Mouse (Mus musculus) liver, adult 2 months (tissue): ENCODE measurements at regions not wholly inside any gene's neighbourhood (a gene's known extent, or its start where the extent isn't known, plus 50 kb on each side); places are given as distances from the start of the nearest gene placed in this dataset.

Source experiments
- DNase-seq: peaks from one replicate; pipeline ENCODE4 v3.0.0-alpha.2; 2011; ENCODE audit warnings: low read depth, low spot score; ENCODE audit errors: extremely low read depth
- H3K27ac ChIP-seq: fragments of 200-500 bp; replicated peaks from 2 replicates; pipeline ENCODE4 v1.5.1; 2012; ENCODE audit warnings: low read depth, mild to moderate bottlenecking, control low read depth, inconsistent platforms, low read length; ENCODE audit not compliant: insufficient read depth
- H3K27me3 ChIP-seq: fragments of 200-500 bp; 2 replicates; pipeline ENCODE4 v1.6.1; 2012; ENCODE audit warnings: mild to moderate bottlenecking, moderate library complexity, low read length, inconsistent platforms; ENCODE audit not compliant: control insufficient read depth, insufficient read depth
- H3K36me3 ChIP-seq: fragments of 200-500 bp; 2 replicates; pipeline ENCODE4 v1.6.1; 2012; ENCODE audit warnings: low read length, inconsistent platforms; ENCODE audit not compliant: control insufficient read depth, insufficient read depth
- H3K4me1 ChIP-seq: fragments of 200-500 bp; 2 replicates; pipeline ENCODE4 v1.6.1; 2011; ENCODE audit warnings: low read length; ENCODE audit not compliant: control insufficient read depth, insufficient read depth
- H3K4me3 ChIP-seq: fragments of 200-500 bp; 2 replicates; pipeline ENCODE4 v1.5.1; 2011; ENCODE audit warnings: low read depth, mild to moderate bottlenecking, control low read depth, low read length, moderate library complexity; ENCODE audit not compliant: insufficient read depth
- H3K79me2 ChIP-seq: fragments of 200-500 bp; 2 replicates; pipeline ENCODE4 v1.6.1; 2012; ENCODE audit warnings: inconsistent platforms, mild to moderate bottlenecking, low read length, moderate library complexity; ENCODE audit not compliant: control insufficient read depth, insufficient read depth
- H3K9ac ChIP-seq: fragments of 200-500 bp; 2 replicates; pipeline ENCODE4 v1.6.1; 2012; ENCODE audit warnings: low read depth, mild to moderate bottlenecking, control low read depth, inconsistent platforms, low read length
- CTCF ChIP-seq: fragments of 200-500 bp; IDR thresholded peaks from 2 replicates; pipeline ENCODE4 v1.5.1; 2011; ENCODE audit warnings: low read depth, low read length, control low read depth
- POLR2A ChIP-seq: fragments of 200-500 bp; IDR thresholded peaks from 2 replicates; pipeline ENCODE4 v1.6.1; 2011; ENCODE audit warnings: low read length, control low read depth; ENCODE audit not compliant: insufficient read depth; ENCODE audit errors: extremely low read depth
- WGBS: fragments of 180-500 bp; shearing (Covaris S2); methylation state at CpG from one replicate; pipeline ENCODE4 v1.1.7; 2018; 5-methylcytosine and 5-hydroxymethylcytosine counted together

GRCm38 (mm10) chr6:18934362-18934761 lies 68.2 kb downstream of the Ankrd7 start:
- Histone ChIP-seq H3K79me2 (no peaks in the 10 kb centered on the region), H3K9ac (no peak overlapping the region), H3K27ac (no peak overlapping the region), H3K4me3 (no peak overlapping the region), H3K27me3 (no peaks in the 10 kb centered on the region), H3K4me1 (no peaks in the 10 kb centered on the region), H3K36me3 (no peaks in the 10 kb centered on the region)
- WGBS: 77% methylated on average over 7 of the region's 7 CpGs
- TF ChIP-seq POLR2A (no peak), CTCF (no peak)
- DNase-seq: no peak

- H3K4me1 ChIP-seq: no peaks in the 10 kb centered on the region
- DNase-seq: peak; percentile 6
- H3K4me3 ChIP-seq: no peak overlapping the region
- no peak for TF ChIP-seq POLR2A
- no peak for TF ChIP-seq CTCF
- no peak overlapping the region for H3K27ac ChIP-seq
- no peak overlapping the region for H3K9ac ChIP-seq
- H3K36me3 ChIP-seq: no peaks in the 10 kb centered on the region
- no peaks in the 10 kb centered on the region for H3K79me2 ChIP-seq
- no peaks in the 10 kb centered on the region for H3K27me3 ChIP-seq
- 39% methylated on average over 5 of the region's 5 CpGs for WGBS
Observed at GRCm38 (mm10) chr6:18946002-18946683, 80.0 kb downstream of the Ankrd7 start.
